Mouse (Mus musculus): ENCODE data around the gene 2300002M23Rik.

Gene 2300002M23Rik

DNA sequence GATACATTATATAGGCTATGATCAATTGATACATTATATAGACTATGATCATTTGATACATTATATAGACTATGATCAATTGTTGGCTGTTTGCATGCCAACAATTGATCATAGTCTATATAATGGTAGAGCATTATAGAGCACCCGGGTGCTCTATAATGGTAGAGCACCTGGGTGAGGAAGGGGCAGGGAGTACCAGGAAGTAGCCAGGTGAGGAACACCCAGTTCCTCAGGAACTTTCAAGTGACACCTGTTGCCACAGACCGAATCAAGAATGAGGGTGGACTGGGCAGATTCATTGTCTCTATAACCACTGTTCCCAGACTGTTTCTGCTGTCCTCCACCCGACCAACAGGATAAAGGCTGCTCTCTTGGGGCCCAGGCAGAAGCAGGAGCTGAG is at the start of gene 2300002M23Rik:
Gene 2300002M23Rik (plus strand): TSS at position 301 of the 400 bp plus-strand sequence.
- in situ Hi-C loops (cut with MseI, MboI): no loop called here

DNA sequence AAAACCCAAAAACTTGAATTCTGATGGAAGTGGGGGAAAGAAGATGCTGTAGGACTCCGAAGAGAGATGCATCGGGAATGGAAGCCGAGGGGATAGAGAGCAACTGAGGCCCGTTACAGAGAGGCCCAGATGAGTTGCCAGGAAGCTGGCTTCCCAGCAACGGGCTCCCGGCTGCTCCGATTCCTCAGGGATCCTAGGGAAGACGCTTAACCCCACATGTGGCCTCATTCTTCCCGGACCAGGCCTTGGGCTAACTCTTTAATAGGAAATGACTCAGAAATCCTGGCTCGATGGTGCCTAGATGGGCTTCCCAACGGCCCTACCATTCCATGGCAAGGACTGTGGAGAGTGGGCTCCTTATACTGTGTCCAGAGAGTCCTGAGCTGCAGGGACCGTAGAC is 49.7 kb upstream of the 2300002M23Rik start:
- in situ Hi-C loops (cut with MseI, MboI): no loop called here

DNA sequence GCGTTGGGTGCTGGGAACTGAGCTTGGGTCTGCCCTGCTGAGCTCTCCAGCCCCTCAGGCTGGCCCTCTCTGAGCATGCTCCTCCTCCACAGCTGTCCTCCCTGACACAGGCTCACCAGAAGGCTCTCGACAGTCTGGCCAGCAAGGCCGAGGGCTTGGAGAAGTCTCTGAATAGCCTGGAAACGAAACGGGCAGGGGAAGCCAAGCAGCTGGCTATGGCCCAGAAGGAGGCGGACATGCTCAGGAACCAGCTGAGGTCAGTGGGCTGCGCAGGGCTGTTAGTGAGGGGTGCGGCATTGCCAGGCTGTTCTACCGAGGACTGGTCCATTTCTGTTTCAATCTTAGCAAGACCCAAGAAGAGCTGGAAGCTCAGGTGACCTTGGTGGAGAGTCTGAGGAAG is 42.9 kb upstream of the 2300002M23Rik start:
- in situ Hi-C loops (cut with MseI, MboI): no loop called here

DNA sequence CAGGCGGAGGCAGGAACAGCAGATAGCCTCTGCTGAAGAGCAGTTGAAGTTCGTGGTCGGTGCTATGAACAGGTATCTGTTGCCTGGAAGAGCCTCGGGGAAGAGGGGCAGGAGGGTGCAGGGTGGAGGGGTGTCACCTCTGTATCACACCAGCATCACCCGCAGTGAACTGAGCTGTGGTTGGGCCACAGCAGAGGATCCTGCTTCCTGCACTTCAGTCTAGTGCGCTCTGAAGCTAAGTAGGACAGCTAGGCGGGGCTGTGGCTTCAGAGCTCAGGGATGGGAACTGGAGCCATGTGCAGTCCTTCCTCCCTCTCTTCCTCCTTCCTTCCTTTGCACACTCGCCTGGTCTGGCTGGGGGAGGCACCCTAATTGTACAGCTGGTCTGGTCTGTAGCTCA is 40.6 kb upstream of the 2300002M23Rik start:
- in situ Hi-C loops (cut with MseI, MboI): no loop called here

DNA sequence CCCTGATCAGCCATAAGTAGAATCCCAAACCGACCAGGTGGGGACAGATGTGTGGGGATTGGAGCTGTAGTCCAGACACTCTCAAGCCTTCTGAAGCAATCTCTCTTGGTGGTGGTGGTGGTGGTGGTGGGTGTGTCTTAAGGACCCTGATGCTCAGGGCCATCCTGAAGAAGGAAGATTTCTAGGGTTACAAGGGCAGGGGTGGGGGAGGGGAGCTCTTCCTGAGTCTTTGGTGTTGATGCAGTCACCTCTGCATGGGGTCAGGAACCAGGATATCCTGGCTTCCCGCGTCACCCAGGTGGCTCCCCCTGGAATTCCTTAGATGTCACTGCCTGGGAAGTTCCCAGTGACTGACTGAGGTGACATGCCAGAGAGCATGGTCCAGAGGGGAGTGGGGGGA is 34.9 kb upstream of the 2300002M23Rik start:
- in situ Hi-C loops (cut with MseI, MboI): no loop called here

DNA sequence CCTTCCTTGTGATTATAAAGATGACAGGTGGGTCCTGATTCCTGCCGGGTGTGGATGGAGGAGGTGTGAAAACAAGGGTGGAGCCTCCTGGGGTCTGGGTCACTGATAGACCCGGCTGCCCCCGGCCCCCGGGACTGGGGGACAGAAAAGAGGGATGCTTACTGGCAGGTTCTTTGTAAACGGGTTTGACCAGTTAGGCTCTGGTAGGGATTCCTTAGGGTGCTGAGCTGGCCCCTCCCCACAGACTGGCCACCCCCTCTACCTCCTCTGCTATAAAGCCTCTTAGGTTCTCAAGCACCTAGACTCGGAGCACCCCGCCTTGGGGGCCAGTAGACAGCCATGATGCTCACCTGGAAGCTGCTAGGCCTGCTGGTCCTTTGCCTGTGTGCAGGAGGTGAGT is 34.3 kb upstream of the 2300002M23Rik start, which contains the start of gene Psors1c2:
Gene Psors1c2 (plus strand): TSS at position 301 of the 400 bp plus-strand sequence.
- in situ Hi-C loops (cut with MseI, MboI): no loop called here

DNA sequence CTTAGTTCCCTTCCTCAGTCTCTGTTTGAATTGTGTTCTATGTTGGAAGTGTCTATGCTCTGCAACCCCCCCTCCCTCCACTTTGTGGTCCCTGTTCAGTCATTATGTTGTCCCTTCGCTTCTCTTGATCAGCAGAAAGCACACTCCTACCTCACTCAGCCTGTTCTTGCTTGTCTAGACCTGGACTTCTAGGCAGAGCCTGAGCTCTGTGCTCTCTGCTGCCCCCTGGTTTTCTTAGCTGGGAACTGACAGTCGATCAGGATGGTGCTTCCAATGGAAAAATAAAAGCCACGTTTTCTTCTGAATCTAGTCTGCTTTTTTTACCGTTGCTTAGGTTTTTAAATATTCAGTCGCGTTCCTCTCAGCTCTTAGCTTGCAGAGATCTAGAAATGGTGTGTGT is 32.9 kb upstream of the 2300002M23Rik start:
- in situ Hi-C loops (cut with MseI, MboI): no loop called here

DNA sequence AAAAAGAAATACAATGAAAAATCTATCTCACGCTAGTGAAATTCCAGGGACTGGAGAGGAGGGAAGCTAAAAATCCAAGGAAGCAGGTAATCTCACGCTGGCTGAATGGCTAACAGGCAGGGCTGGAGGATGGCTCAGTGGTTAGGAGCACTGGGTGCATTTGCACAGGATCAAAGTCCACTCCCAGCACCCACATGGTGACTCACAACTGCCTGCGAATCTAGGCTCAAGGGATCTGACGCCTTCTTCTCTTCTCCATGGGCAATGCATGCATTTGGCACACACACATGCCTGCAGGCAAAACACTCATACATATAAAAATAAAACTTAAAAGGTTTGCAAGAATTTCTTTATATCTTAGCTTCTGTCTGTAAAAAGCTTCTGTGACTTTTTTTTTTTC is 29.8 kb upstream of the 2300002M23Rik start:
- in situ Hi-C loops (cut with MseI, MboI): no loop called here

DNA sequence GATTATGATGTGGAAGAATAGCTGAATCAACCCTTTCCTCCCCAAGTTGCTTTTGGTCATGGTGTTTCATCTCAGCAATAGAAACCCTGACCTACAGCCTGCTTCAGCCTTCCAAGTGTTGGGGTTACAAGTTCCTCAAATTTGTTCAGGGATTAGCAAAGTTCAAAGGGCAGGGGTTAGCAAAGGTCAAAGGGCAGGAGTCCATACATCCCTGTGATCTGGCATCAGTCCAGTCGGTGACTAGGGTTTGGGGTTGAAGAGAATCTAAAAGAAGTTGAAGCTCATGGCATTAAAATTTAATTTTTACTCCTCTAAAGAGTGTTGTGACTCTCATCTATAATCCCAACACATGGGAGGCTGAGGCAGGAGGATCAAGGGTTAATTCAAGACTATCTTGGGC is 28.8 kb upstream of the 2300002M23Rik start:
- in situ Hi-C loops (cut with MseI, MboI): no loop called here

DNA sequence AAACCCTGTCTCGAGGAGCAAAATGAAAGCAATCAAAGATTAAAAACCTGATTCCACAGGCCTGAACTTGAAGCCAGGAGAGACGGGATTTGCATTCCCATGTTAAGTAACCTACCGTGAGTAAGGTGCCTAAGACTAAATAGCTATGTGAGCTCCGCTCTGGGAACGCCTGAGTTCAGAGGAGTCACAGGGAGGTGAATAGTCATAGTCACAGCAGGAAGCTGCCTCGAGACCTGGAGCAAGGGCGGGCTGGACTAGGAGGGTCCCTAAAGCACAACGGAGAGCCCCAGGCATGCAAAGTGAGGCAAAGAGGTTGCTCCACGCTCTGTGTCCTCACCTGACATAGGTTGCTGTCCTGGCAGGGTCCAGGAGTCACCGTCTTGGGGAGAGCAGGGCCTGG is 27.7 kb upstream of the 2300002M23Rik start:
- in situ Hi-C loops (cut with MseI, MboI): no loop called here

DNA sequence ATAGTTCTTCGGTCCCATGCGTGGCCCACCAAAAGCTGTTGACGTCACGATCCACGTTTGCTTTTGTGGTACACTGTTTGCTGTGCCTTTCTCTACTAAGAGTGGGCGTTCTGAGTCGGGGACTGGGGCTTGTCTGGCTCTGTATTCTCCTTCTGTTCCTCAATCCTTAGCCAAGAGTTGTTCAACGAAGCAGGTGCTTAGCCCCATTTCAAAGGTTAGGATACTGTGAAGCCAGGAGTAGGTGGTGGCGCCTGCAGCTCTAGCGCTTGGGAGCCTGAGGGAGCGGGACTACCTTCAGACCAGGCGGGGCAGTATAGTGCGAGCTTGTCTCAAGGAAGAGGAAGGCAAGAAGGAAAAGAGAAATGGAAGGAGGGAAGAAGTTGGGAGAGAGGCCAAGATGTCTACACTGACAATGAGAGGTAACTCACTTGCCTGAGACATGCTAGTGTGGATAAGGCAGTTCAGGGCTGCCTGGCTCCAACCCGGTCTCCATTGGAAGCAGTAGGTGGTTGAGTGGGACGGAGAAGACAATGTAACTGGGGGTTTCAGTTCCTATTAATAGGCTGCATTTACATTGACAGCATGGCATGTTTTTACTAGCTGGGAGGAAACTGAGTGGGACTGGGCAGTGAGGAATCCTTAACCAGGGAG is 24.4 kb upstream of the 2300002M23Rik start:
- in situ Hi-C loops (cut with MseI, MboI): no loop called here

DNA sequence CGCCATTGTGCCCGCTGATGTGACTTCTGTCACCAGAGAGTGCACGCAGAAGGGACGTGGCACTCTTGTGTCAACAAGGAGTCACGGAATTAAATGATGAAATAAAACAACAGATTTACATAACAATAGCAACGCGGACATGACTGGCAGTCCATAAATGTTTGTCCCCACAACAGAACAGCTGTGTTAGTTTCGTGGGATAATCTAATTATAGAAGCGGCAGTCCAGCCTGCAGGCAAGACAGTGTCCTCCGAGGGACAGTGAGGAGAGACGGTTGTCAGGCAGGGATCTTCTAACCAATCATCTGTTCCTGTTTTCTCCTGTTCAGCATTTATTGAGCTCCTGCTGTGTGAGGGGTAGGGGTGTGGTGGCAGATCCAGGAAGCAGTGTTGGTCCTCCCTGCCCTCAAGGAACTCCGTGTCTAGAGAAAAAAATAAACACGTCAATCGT is 23.8 kb upstream of the 2300002M23Rik start:
- in situ Hi-C loops (cut with MseI, MboI): no loop called here

DNA sequence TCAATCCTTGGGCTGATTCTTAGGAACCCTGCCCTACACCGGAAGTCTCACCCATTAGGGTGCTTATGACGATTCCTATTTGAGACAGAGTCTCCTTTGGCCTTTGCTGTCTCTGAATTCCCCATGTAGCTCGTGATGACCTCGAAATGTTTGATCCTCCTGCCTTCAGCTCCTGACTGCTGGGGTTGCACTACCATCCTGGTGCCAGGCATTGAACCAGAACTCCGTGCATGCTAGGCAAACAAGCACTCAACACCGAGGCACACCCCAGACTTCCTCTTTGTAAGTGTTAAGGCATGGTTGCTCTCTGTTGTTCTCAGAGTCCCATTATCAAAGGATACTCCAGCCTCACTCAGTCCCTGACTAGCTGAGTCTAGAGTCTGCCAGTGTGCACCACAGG is 23.2 kb upstream of the 2300002M23Rik start:
- in situ Hi-C loops (cut with MseI, MboI): no loop called here

DNA sequence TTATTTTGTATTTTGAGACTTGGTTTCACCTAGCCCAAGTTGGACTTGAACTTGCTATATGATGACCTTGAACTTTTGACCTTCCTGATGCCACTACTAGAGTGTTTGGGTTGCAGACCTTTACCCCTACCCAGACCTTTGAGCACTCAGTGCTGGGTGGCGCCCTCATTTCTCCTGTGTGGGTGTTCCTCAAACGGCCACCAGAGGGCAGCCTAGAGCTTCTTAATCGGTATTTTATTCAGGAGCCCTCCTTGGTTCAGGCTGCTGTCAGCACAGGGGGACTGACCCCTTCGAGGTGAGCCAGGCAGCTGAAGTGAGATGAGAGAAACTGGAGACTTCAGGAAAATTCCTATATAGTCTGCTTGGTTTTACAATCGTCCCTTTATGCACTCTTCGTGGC is 22.6 kb upstream of the 2300002M23Rik start:
- in situ Hi-C loops (cut with MseI, MboI): no loop called here

DNA sequence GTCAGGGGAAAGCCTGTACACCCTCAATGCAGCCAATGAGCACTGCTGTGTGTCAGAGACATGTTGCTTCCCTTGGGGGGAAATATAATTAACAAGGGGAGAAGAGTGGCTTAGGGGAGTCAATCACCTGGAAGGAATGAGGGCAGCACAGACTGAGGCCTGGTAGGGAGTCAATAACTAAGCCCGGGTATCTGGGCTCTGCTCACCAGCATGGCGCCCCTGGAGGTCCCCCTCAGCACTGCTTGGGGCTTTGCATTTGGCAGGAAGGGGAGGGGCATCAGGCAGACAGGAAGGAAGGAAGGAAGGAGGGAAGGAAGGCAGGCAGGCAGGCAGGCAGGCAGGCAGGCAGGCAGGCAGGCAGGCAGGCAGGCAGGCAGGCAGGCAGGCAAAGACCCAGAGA is 19.8 kb upstream of the 2300002M23Rik start:
- in situ Hi-C loops (cut with MseI, MboI): no loop called here

DNA sequence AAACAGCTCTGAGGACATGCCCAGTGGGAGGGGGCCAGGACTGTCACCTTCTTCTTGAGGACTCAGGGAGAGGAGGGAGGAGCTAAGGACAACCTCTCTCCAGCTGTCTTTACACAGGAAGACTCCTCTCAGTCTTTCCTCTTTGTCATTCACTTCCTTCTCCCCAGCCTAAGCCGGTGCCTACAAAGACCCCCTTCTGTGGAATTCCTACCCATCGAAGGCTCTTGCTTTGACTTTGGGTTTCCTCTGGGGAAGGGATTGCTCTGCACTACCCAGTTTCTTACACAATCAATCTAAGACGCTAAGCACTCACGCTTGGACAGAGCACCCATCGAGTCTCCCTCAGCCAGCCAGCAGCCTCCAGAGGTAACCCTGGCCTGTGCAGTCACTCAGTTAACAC is 18.6 kb upstream of the 2300002M23Rik start:
- in situ Hi-C loops (cut with MseI, MboI): no loop called here

DNA sequence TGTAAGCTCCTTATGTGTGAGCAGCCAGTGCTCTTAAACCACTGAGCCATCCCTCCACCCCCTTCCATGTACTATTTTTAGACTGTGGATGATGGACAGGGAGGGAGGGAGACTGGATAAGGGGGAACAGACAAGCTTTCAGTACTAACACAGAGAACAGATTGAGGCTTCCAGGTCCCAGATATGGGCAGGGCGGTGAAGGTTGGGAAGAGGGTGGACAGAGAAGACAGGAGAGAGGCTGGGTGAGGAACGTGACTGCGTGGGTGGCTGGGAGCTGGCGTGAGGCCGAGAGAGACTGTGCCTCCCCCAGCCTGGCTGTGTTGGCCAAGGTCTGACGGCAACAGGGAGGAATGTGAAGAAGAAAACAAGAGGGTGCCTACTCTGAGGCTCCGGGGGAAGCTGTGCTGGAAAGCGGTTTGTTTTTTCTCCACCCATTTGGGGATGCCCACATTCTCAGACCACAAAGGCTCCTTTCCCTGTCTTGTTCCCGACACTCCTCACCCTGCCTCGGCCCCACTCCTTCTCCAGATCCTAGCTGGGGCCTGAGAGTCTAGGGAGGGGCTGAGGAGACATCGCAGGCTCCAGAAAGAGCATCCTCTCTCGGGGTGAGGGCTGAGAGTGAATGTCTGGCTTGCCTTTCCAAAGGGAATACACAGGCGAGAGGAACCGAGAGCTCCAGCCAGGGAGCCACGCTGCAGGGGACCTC is 17.7 kb upstream of the 2300002M23Rik start:
- in situ Hi-C loops (cut with MseI, MboI): no loop called here

DNA sequence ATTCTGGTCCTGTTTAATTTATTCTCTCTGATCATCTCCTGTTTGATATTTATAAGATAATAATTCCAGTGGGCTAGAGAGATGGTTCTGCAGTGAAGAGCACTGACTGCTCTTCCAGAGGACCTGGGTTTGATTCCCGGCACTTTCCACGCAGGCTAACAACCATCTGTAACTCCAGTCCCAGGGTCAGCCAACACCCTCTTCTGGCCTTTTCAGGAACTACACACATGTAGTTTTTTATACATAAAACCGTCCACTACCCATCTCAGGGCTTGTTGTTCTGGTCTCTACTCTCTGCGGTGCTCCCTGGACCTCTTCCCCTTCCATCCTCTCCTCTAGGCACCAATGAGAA is 17.1 kb upstream of the 2300002M23Rik start:
- in situ Hi-C loops (cut with MseI, MboI): no loop called here

DNA sequence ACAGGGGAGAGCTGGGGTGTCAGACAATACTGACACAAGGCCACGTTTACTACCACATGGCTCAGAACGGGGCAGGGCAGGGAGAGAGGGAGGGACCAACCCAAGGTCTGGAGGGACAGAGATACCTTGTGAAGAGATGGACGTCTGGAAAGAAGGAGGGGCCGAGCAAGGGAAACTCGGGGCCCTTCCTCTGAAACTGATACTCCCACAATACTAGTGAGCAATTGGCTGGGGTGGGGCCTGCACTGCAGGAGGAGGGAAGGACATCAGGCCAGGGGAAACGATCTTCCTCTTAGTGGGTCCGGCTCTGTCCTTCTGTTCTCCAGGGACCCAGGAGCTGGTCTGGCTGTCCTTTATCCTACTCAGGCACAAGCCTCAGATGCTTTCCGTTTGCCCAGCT is 16.4 kb upstream of the 2300002M23Rik start:
- in situ Hi-C loops (cut with MseI, MboI): no loop called here

DNA sequence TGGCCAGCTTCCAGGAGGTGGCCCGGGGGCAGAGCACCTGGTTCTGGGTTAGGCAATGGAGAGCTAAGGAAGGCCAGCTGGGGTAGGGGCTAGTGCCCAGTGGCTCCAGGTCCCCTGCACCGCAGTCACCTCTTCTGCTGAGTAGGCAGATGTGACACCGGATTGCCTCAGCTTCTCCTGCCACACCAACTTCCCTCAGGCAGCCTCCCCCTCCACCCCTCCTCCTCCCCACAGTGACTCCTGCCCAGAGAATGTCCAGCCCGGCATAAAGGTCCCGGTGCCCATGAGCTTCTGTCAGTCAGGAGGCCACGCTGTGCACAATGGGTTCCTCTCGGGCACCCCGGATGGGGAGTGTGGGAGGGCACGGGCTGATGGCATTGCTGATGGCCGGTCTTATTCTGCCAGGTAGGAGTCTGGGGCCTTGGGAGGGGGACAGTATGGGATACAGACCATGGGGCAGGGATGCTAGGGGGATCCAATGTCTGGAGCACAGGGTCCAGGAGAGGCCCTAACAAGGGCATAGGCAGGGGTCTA is 15.3 kb upstream of the 2300002M23Rik start, which contains the start of gene Cdsn:
Gene Cdsn (plus strand): TSS at position 248 of the 534 bp plus-strand sequence.
- in situ Hi-C loops (cut with MseI, MboI): no loop called here

DNA sequence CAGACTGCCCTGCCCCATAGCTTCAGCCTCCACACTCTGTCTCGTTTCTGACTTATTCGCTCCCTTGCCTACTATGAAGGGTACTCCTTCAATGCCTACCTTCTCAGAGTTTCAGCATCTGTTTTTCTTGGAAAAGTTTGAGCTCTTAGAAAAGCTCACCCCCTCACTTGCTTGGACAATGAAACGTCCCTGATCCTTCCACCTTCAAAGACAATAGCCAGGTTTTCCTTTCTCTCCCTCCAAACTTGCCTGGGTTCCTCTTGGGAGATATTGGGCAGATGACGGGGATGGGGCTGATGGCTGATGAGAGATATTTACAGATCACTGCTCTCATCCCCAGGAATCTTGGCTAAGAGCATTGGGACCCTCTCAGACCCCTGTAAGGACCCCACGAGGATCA is 12.9 kb upstream of the 2300002M23Rik start:
- in situ Hi-C loops (cut with MseI, MboI): no loop called here

DNA sequence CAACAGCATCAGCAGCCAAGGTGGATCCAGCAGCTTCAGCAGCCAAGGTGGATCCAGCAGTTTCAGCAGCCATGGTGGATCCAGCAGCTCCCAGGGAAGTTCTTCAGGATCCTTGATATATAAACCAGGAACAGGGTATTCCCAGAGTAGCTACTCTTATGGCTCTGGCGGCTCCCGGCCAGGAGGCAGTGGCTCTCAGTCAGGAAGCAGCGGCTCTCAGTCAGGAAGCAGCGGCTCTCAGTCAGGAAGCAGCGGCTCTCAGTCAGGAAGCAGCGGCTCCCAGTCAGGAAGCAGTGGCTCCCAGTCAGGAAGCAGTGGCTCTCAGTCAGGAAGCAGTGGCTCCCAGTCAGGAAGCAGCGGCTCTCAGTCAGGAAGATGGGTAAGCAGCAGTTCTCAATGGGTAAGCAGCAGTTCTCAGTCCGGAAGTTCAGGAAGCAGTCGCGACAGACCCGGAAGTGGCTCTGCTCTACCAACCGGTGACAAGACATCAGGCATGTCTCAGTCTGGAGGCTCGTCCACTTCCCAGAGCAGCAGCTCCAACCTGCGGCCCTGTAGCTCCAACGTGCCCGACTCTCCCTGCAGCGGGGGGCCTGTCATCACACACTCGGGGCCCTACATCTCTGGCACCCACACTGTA is 12.4 kb upstream of the 2300002M23Rik start:
- in situ Hi-C loops (cut with MseI, MboI): no loop called here

Measured in mouse trophoblast stem cell (cell line).